Mouse (Mus musculus) hindbrain, embryonic 13.5 days (tissue): ENCODE measurements at regions not wholly inside any gene's neighbourhood (a gene's known extent, or its start where the extent isn't known, plus 50 kb on each side); places are given as distances from the start of the nearest gene placed in this dataset.
A peak's percentile ranks its signal among the peaks of the same experiment; 100 is the strongest.

Experiments used
- ATAC-seq: fragments of 200-750 bp; cut with Nextera tagmentation; 2 replicates; pipeline ENCODE4 v1.8.0; 2017; ENCODE audit warnings: moderate TSS enrichment; ENCODE audit not compliant: low FRiP score
- H3K27ac ChIP-seq: fragments of 300-500 bp; sonication (generic); 2 replicates; pipeline ENCODE4 v1.5.1; 2015; ENCODE audit warnings: inconsistent platforms, mild to moderate bottlenecking, moderate library complexity
- H3K27me3 ChIP-seq: fragments of 300-500 bp; sonication (generic); 2 replicates; pipeline ENCODE4 v1.6.1; 2015; ENCODE audit warnings: mild to moderate bottlenecking, inconsistent platforms
- H3K36me3 ChIP-seq: fragments of 300-500 bp; sonication (generic); 2 replicates; pipeline ENCODE4 v1.6.1; 2015; ENCODE audit warnings: mild to moderate bottlenecking, inconsistent platforms
- H3K4me1 ChIP-seq: fragments of 300-500 bp; sonication (generic); replicated peaks from 2 replicates; pipeline ENCODE4 v1.6.1; 2015; ENCODE audit warnings: inconsistent platforms
- H3K4me2 ChIP-seq: fragments of 300-500 bp; sonication (generic); 2 replicates; pipeline ENCODE4 v1.6.1; 2015; ENCODE audit warnings: inconsistent platforms, mild to moderate bottlenecking, moderate library complexity
- H3K4me3 ChIP-seq: fragments of 300-500 bp; sonication (generic); 2 replicates; pipeline ENCODE4 v1.5.1; 2015; ENCODE audit warnings: mild to moderate bottlenecking, inconsistent platforms
- H3K9ac ChIP-seq: fragments of 300-500 bp; sonication (generic); 2 replicates; pipeline ENCODE4 v1.6.1; 2015; ENCODE audit warnings: mild to moderate bottlenecking, inconsistent platforms
- H3K9me3 ChIP-seq: fragments of 300-500 bp; sonication (generic); 2 replicates; pipeline ENCODE4 v1.6.1; 2016; ENCODE audit warnings: inconsistent platforms
- WGBS: fragments of 180-500 bp; shearing (Covaris S2); methylation state at CpG from one replicate; pipeline ENCODE4 v1.1.7; 2015; 5-methylcytosine and 5-hydroxymethylcytosine counted together

DNA sequence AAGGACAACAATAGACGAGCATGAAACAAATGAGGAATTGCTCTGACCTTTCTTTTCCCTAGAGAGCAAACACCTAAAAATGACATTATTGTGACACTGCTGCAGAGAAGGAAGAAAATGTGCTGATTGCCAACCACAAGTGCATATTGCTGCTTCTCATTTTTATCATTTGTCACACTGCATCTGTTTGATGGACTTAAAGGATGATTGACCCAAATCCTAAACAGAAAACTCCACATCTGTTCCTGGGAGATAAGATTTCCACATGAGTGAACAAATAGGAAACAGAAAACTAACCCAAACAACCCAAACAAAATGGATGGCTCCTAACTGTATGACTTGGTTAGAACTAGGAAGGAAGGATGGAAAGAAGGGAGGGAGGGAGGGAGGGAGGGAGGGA, 118.5 kb downstream of the Ccdc50 start:
- no peak for ATAC-seq
- 68% methylated on average over 1 of the region's 1 CpGs for WGBS
- H3K9ac ChIP-seq: no peak overlapping the region

DNA sequence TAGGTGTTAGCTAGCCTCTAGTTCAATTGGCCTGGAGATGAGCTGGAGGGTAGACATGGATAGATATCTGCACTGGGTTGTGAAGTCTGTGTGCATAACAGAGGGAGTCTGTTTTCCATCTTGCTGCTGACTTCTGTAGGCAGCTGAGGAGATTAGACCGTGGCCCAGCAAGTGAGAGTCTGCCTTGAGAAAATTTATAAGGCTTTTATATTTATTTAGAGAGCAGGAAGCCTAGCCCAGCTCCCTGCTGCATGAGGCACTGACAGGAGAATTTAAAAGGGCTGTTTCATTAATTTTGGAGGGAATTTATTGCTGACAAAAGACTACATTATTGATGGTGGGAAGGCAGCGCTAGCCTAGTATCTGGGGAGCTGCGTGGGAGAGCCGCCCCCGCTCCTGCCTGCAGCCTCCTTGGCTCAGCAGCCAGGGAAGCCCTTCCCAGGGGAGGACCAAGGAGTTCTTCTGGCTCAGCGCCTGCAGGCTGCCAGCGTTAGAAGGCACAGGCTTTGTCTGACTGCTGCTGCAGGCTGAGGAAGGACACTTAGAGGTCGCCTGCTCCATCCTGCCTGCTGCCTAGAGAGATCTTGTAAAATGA, 135.0 kb downstream of the Ccdc50 start:
- peak overlapping the region; percentile 43 for H3K4me2 ChIP-seq
- 17% methylated on average over 8 of the region's 8 CpGs for WGBS
- ATAC-seq: peak; percentile 95
- H3K9ac ChIP-seq: peak overlapping the region; percentile 53
- H3K27me3 ChIP-seq: no peaks in the 10 kb centered on the region
- H3K36me3 ChIP-seq: no peaks in the 10 kb centered on the region
- H3K4me1 ChIP-seq: peaks cover 9% of the 10 kb centered on the region
- no peaks in the 10 kb centered on the region for H3K9me3 ChIP-seq
- peak overlapping the region; percentile 90 for H3K27ac ChIP-seq
- H3K4me3 ChIP-seq: peak overlapping the region; percentile 7; the same call in 1 of the 2 replicates

More for the DNA sequence above, 118.5 kb downstream of the Ccdc50 start:
- Histone ChIP-seq H3K4me3 (no peak overlapping the region), H3K36me3 (no peaks in the 10 kb centered on the region), H3K27ac (no peak overlapping the region), H3K9me3 (no peaks in the 10 kb centered on the region), H3K4me2 (no peak overlapping the region), H3K4me1 (no peaks in the 10 kb centered on the region), H3K27me3 (no peaks in the 10 kb centered on the region)

DNA sequence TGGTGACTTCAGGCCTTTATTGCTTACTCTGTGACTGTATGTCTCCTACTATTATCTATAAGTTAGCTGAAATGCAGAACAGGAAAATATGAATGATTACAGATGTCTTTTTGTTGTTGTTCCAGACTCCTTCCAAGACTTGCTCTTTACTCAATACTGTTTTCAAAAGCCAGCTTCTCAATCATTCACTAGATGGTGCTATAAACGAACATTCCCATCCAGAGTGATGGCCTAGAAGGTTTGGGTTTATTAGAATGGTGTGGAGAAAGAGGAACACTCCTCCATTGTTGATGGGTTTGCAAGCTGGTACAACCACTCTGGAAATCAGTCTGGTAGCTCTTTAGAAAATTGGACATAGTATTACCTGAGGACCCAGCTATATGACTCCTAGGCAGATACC, 138.0 kb downstream of the Ccdc50 start:
- Histone ChIP-seq H3K9me3 (no peaks in the 10 kb centered on the region), H3K27me3 (no peaks in the 10 kb centered on the region), H3K4me1 (peaks cover 9% of the 10 kb centered on the region), H3K9ac (no peak overlapping the region), H3K36me3 (no peaks in the 10 kb centered on the region), H3K4me3 (no peak overlapping the region), H3K4me2 (no peak overlapping the region), H3K27ac (no peak overlapping the region)
- no peak for ATAC-seq
- 51% methylated on average over 1 of the region's 1 CpGs for WGBS

DNA sequence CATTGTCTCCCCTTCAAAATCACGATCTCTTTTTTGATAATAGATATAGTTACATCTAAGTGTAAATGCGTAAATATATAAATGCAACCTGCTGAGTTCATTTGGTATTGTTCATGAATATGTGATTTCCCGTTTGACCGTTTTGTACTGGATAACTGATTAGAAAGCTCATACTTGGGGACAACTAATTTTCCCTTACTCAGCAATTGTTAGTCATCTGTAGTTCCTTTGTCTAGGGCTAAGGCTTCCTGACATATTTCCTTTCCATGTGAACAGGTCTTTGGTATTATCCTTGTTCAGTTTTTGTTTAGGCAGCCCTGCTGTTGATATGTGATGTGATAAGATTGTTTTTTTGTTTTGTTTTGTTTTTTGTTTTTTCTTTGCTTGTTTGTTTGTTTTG, 142.0 kb downstream of the Ccdc50 start:
- 92% methylated on average over 4 of the region's 4 CpGs for WGBS
- no peak overlapping the region for H3K9ac ChIP-seq
- H3K27me3 ChIP-seq: no peaks in the 10 kb centered on the region
- no peak overlapping the region for H3K27ac ChIP-seq
- no peaks in the 10 kb centered on the region for H3K4me1 ChIP-seq
- no peaks in the 10 kb centered on the region for H3K9me3 ChIP-seq
- no peak overlapping the region for H3K4me3 ChIP-seq
- no peaks in the 10 kb centered on the region for H3K36me3 ChIP-seq
- ATAC-seq: no peak
- no peak overlapping the region for H3K4me2 ChIP-seq
